Mouse (Mus musculus) bone marrow macrophage, adult 2 months (primary cell): Measurements from ENCODE around the gene Nphp4.

Experiments used
- CTCF ChIP-seq: IDR thresholded peaks from 2 replicates; pipeline ENCODE4 v1.5.1; 2012; ENCODE audit warnings: low read depth, mild to moderate bottlenecking, low read length, moderate library complexity
- POLR2A ChIP-seq: IDR thresholded peaks from 2 replicates; pipeline ENCODE4 v1.6.1; 2012; ENCODE audit warnings: mild to moderate bottlenecking, low read depth, low read length, borderline replicate concordance

GRCm38 (mm10) chr4:152574266-152574665, 97.8 kb downstream of the Nphp4 start:
- TF ChIP-seq CTCF: no peak
- no peak for TF ChIP-seq POLR2A
